Mouse (Mus musculus): ENCODE data around the gene Mthfd1l. TPM values are rescaled to one million over a fixed set of nuclear protein-coding genes. Genes with fewer than 3 reads are reported as not detected.

Gene Mthfd1l
- polyA plus RNA-seq, 1 experiment = 12.5 TPM

DNA sequence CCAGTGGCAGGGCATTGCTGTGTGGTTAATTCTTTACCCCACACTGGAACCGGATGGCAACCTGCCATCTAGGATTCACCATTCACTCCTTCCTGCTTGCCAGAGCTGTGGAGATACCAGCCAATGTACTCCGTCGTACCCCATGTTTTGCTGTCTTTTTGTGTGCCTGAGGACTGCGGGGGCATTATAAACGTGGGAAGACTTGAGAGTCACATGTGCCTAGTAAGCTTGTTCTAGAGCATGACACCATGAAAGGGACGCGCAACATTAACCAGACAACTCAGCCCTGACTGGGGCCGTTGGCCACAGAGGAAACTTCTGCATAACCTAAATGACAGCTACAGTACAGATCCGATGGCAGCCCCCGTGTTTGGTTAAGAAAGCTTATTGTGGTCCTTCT lies 155.5 kb downstream of the Mthfd1l start:
- peaks cover 15% of the 10 kb centered on the region for H3K4me1 ChIP-seq (ENCODE audit: control insufficient read depth, insufficient read depth, low read length)
- 71% methylated on average over 10 of the region's 10 CpGs for WGBS
- H3K27ac ChIP-seq (ENCODE audit: insufficient read depth, low read length) = no peak overlapping the region
- TF ChIP-seq CTCF (IDR thresholded peaks at IDR 0.05; ENCODE audit: borderline replicate concordance, insufficient read depth, low read depth, low read length) (no peak), POLR2A (IDR thresholded peaks at IDR 0.05; ENCODE audit: borderline replicate concordance, insufficient read depth, low read length) (no peak)
- no peaks in the 10 kb centered on the region for H3K27me3 ChIP-seq (ENCODE audit: control insufficient read depth, insufficient read depth, low read length)
- DNase-seq = no peak
- H3K4me3 ChIP-seq (replicated peaks; ENCODE audit: insufficient read depth, low read depth, low read length) = no peak overlapping the region

DNA sequence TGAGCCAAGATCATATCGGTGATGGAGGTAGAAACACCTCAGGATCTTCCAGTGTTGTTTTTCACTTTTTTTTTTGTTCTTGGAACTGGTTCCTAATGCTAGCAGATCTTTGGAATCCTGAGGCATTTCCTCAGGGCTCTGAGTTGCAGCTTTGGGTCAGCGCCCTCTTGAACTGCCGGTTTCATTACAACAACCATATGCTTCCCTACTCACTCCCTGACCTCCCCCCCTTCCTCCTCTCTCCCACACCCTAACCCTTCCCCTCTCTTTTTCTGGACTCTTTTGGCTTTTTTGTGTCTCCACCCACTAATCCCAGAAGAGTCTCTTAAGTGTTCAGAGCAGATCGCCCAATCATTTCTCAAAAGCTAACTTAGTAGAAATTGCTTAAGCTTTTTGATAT lies 156.0 kb downstream of the Mthfd1l start:
- Histone ChIP-seq H3K4me3 (replicated peaks; ENCODE audit: insufficient read depth, low read depth, low read length) (no peak overlapping the region), H3K27me3 (ENCODE audit: control insufficient read depth, insufficient read depth, low read length) (no peaks in the 10 kb centered on the region), H3K4me1 (ENCODE audit: control insufficient read depth, insufficient read depth, low read length) (peaks cover 15% of the 10 kb centered on the region), H3K27ac (ENCODE audit: insufficient read depth, low read length) (no peak overlapping the region)
- no peak for TF ChIP-seq POLR2A (IDR thresholded peaks at IDR 0.05; ENCODE audit: borderline replicate concordance, insufficient read depth, low read length)
- no peak for DNase-seq
- 49% methylated on average over 4 of the region's 4 CpGs for WGBS

DNA sequence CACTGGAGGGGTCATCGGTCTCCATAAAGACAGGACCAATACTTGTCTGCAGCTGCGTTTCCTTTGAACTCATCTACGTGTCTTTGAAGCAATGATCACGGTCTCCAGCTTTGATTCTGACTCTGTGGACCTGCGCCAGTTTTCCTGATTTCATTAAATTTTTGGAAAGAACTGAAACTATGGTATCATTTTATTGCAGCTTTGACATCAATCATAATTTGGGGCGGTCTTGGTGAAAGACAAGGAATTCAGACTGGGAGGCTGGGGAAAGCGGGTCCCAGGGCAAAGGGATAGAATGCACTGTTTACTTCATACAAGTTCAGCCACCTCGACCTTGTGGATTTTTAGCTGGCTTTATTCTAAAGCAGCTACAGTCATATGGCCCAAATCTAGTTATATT lies 156.5 kb downstream of the Mthfd1l start:
- Histone ChIP-seq H3K27ac (ENCODE audit: insufficient read depth, low read length) (no peak overlapping the region), H3K27me3 (ENCODE audit: control insufficient read depth, insufficient read depth, low read length) (no peaks in the 10 kb centered on the region), H3K4me3 (replicated peaks; ENCODE audit: insufficient read depth, low read depth, low read length) (no peak overlapping the region), H3K4me1 (ENCODE audit: control insufficient read depth, insufficient read depth, low read length) (peaks cover 15% of the 10 kb centered on the region)
- TF ChIP-seq POLR2A (IDR thresholded peaks at IDR 0.05; ENCODE audit: borderline replicate concordance, insufficient read depth, low read length) (no peak), CTCF (IDR thresholded peaks at IDR 0.05; ENCODE audit: borderline replicate concordance, insufficient read depth, low read depth, low read length) (no peak)
- DNase-seq = no peak
- 86% methylated on average over 8 of the region's 8 CpGs for WGBS

DNA sequence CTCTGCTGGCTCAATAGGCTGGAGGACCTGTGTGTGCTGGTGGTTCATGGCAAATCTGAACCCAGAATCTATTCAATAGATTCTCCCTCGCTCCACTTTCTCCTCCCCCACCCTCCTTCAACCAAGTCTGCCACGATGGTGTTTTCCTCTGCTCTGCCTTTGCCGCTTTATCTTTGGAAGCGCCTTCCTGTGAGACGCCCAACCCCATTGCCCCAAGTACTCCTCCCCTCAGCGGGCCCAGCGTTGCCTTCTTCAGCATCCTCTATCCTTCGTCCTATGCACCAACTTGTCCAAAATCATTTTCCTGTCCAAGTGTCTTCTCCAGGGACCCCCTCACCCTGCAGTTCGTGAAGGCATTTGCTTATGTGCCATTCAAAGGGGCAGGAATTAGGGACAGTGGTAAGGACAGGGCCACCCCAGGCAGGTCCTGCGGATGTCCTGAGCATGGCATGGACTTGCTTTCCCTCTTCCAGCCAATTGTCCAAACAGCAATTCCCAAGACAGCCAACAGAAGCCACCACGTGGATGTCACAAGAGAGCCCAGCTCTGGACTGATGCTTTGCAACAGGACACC lies 157.2 kb downstream of the Mthfd1l start:
- WGBS = 88% methylated on average over 11 of the region's 11 CpGs
- Histone ChIP-seq H3K27me3 (ENCODE audit: control insufficient read depth, insufficient read depth, low read length) (no peaks in the 10 kb centered on the region), H3K27ac (ENCODE audit: insufficient read depth, low read length) (no peak overlapping the region), H3K4me1 (ENCODE audit: control insufficient read depth, insufficient read depth, low read length) (peaks cover 15% of the 10 kb centered on the region), H3K4me3 (replicated peaks; ENCODE audit: insufficient read depth, low read depth, low read length) (no peak overlapping the region)
- TF ChIP-seq CTCF (IDR thresholded peaks at IDR 0.05; ENCODE audit: borderline replicate concordance, insufficient read depth, low read depth, low read length) = no peak
- TF ChIP-seq POLR2A (IDR thresholded peaks at IDR 0.05; ENCODE audit: borderline replicate concordance, insufficient read depth, low read length) = no peak
- no peak for DNase-seq

DNA sequence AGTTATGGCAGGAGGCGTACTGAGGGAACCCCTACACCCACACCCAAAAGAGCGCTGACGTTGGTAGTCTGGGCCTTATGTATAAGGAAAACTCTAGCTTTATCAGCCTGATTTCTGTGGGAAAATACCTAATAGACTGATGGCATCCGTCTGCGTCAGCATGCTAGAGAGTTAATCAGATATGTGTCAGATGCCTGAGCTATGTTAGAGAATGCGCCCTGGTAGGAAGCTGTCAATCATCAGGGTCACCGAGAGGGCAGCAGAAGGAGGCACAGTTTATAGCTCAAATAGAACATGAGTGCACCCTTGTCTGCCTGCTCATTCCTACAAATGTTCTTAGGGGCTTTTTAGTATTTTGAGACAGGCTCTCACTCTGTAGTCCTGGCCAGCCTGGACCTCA lies 159.8 kb downstream of the Mthfd1l start:
- Histone ChIP-seq H3K4me3 (replicated peaks; ENCODE audit: insufficient read depth, low read depth, low read length) (no peak overlapping the region), H3K27me3 (ENCODE audit: control insufficient read depth, insufficient read depth, low read length) (no peaks in the 10 kb centered on the region), H3K4me1 (ENCODE audit: control insufficient read depth, insufficient read depth, low read length) (peaks cover 8% of the 10 kb centered on the region), H3K27ac (ENCODE audit: insufficient read depth, low read length) (no peak overlapping the region)
- 72% methylated on average over 7 of the region's 7 CpGs for WGBS
- DNase-seq = no peak
- TF ChIP-seq POLR2A (IDR thresholded peaks at IDR 0.05; ENCODE audit: borderline replicate concordance, insufficient read depth, low read length) (no peak), CTCF (IDR thresholded peaks at IDR 0.05; ENCODE audit: borderline replicate concordance, insufficient read depth, low read depth, low read length) (no peak)

DNA sequence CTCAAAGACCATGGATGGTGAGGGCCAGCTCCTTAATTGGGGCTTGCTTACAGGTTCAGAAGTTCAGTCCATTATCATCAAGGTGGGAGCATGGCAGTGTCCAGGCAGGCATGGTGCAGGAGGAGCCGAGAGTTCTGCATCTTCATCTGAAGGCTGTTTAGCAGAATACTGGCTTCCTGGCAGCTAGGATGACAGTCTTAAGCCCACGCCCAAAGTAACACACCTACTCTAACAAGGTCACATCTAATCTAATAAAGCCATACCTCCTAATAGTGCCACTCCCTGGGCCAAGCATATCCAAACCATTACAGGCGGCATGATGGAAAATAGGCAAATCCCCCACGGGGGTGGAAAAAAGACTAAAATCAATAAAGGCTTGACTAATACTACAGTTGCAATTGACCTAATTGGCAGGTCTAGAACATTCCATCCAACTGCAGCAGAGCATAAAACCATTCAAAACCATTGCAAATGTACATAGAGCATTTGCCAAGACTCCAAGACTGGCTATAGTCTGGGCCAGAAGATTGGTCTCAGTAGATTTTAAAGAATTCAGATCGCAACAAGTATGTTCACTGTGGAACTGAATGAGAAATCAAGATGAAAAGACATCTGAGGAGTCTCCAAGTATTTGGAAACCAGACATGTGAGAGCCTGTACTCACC lies 162.3 kb downstream of the Mthfd1l start:
- H3K27me3 ChIP-seq (ENCODE audit: control insufficient read depth, insufficient read depth, low read length) = no peaks in the 10 kb centered on the region
- H3K4me1 ChIP-seq (ENCODE audit: control insufficient read depth, insufficient read depth, low read length) = no peaks in the 10 kb centered on the region
- no peak overlapping the region for H3K4me3 ChIP-seq (replicated peaks; ENCODE audit: insufficient read depth, low read depth, low read length)
- 94% methylated on average over 5 of the region's 5 CpGs for WGBS
- TF ChIP-seq CTCF (IDR thresholded peaks at IDR 0.05; ENCODE audit: borderline replicate concordance, insufficient read depth, low read depth, low read length) (no peak), POLR2A (IDR thresholded peaks at IDR 0.05; ENCODE audit: borderline replicate concordance, insufficient read depth, low read length) (no peak)
- no peak for DNase-seq
- no peak overlapping the region for H3K27ac ChIP-seq (ENCODE audit: insufficient read depth, low read length)

DNA sequence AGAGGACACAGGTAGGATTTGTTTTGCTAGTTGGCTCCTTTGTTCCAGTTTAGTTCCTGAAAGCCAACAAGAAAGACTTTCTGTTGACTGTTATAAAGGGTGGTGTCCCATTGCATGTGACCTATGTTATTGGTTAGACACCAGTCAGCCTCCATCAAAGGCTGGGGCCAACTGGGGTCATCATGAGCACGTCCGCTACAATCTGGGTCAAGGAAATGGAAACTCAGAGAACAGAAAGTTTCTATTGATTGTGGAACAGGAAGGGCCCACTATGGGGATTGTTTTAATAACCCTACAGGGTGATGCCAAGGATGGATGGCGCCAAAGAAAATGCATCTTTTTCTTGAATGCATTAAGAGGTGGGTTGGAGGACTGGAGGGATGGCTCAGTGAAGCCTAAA lies 166.6 kb downstream of the Mthfd1l start:
- Histone ChIP-seq H3K27me3 (ENCODE audit: control insufficient read depth, insufficient read depth, low read length) (no peaks in the 10 kb centered on the region), H3K27ac (ENCODE audit: insufficient read depth, low read length) (no peak overlapping the region), H3K4me3 (replicated peaks; ENCODE audit: insufficient read depth, low read depth, low read length) (no peak overlapping the region), H3K4me1 (ENCODE audit: control insufficient read depth, insufficient read depth, low read length) (peaks cover 8% of the 10 kb centered on the region; the same call in 1 of the 2 replicates)
- no peak for DNase-seq
- 95% methylated on average over 3 of the region's 3 CpGs for WGBS
- TF ChIP-seq POLR2A (IDR thresholded peaks at IDR 0.05; ENCODE audit: borderline replicate concordance, insufficient read depth, low read length) = no peak
- no peak for TF ChIP-seq CTCF (IDR thresholded peaks at IDR 0.05; ENCODE audit: borderline replicate concordance, insufficient read depth, low read depth, low read length)

DNA sequence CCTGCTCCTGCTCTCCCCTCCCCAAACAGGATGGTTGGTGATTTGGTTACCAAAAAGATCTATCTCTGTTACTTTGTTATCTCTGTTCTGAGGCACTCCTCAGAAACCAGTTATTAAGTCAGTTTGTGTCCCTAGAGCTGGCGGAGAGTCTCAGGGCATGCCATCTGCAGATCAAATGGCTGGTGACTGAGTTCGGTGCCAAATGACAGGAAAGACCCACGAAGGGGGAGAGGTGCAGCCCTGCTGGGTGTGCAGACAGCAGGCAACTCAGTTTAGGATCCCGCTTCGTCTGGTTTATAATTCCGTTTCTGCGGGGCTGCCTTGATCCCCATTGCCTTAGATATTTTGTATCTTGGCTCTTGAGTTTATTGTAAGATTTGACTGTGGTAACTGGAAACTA lies 168.8 kb downstream of the Mthfd1l start:
- Histone ChIP-seq H3K4me3 (replicated peaks; ENCODE audit: insufficient read depth, low read depth, low read length) (no peak overlapping the region), H3K27me3 (ENCODE audit: control insufficient read depth, insufficient read depth, low read length) (no peaks in the 10 kb centered on the region), H3K4me1 (ENCODE audit: control insufficient read depth, insufficient read depth, low read length) (peaks cover 8% of the 10 kb centered on the region; the same call in 1 of the 2 replicates), H3K27ac (ENCODE audit: insufficient read depth, low read length) (no peak overlapping the region)
- no peak for TF ChIP-seq POLR2A (IDR thresholded peaks at IDR 0.05; ENCODE audit: borderline replicate concordance, insufficient read depth, low read length)
- no peak for TF ChIP-seq CTCF (IDR thresholded peaks at IDR 0.05; ENCODE audit: borderline replicate concordance, insufficient read depth, low read depth, low read length)
- WGBS = 5% methylated on average over 7 of the region's 7 CpGs
- DNase-seq = peak; percentile 30 to 56
